Mouse (Mus musculus): ENCODE data around the gene Ip6k2. TPM values are rescaled to one million over a fixed set of nuclear protein-coding genes. Genes with fewer than 3 reads are reported as not detected.

Ip6k2 gene
- polyA plus RNA-seq (2015; fragmentation: Nextera tagmentation; extraction: Ambion mirVana) = 153 and 172 TPM in 2 replicates

DNA sequence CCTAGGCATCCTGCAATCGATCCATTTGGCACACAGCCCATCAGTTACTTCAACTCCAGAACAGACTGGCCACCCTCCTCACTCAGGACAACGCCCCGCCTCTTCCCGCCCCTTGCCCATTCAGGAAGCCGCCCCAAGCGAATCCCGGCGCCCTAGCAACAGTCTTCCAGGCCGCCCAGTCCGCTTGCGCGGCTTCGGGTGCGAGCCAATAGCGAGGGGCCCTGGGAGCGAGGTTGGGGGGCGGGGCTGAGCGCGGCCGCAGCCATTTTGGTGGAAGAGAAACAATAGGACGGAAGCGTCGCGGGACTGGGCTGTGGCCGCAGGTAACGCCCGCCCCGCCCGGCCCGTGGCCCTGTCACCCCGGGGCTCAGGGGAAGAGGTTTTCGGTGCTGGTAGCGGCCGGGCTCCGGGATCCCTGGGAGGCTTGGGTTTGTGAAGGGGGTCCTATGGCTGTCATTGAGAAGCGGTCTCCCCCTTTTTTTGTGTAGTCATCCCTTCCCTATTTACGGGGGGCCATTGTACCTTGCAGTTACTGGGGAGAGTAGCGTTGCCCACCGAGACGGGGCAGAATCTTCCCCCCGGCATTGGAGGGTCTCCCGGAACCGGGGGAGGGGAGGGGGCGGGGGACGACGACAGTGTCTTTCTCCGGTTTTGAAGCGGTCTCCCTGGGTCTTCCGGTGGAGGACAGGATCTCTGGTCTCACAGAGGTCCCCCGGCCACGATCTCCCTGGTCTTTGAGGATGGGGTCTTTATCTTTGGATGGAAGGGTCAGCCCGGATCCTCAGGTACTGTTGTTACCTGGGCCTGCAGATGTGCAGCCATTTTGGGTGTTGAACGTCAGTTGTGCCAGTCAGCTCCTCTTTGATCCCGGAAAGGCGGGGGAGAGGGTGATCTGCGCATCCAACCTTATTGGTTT is at the start of gene Ip6k2:
TSS of gene Ip6k2 (plus strand) at position 249 of the 916 bp plus-strand sequence.
- H3K4me1 ChIP-seq = peaks cover 49% of the 10 kb centered on the region
- 1% methylated on average over 55 of the region's 56 CpGs for WGBS

DNA sequence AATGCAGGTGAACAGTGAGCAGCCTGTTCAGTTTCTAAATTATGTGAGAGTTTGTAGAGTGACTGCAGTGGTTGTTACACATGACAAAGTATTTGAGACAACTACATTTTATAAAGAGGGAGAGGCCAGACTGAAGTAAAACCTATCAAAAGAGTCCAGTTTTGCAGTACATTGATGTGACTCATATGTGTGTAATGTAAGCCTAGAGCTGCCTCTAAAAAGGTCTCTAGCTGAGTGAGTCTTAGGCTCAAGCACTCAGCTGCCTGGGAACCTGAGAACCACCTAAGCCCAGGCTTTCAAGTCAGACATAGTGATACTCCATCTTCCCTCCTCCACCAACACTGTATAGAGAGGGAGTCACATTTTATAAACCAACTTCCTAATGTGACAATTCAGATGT is 49.0 kb upstream of the Ip6k2 start:
- Histone ChIP-seq H3K27ac (no peak overlapping the region), H3K4me3 (no peak overlapping the region), H3K36me3 (ENCODE audit: poor library complexity, severe bottlenecking) (peaks cover 35% of the 10 kb centered on the region), H3K27me3 (no peaks in the 10 kb centered on the region), H3K9me3 (replicated peaks) (no peaks in the 10 kb centered on the region), H3K9ac (no peak overlapping the region), H3K4me2 (no peak overlapping the region), H3K4me1 (no peaks in the 10 kb centered on the region)
- no peak for ATAC-seq

More for the DNA sequence above, at the start of gene Ip6k2:
- H3K36me3 ChIP-seq (ENCODE audit: poor library complexity, severe bottlenecking) = 0 out of 2 replicates have a peak, but pooled peaks cover 5% of the 10 kb centered on the region
- peak within 1 kb of the TSS; percentile 86 for H3K4me2 ChIP-seq
- ATAC-seq = peak; percentile 98
- H3K9ac ChIP-seq = peak within 1 kb of the TSS; percentile 97
- H3K27ac ChIP-seq = peak within 1 kb of the TSS; percentile 96
- H3K4me3 ChIP-seq = peak within 1 kb of the TSS; percentile 91
- H3K9me3 ChIP-seq (replicated peaks) = no peaks in the 10 kb centered on the region
- no peaks in the 10 kb centered on the region for H3K27me3 ChIP-seq

DNA sequence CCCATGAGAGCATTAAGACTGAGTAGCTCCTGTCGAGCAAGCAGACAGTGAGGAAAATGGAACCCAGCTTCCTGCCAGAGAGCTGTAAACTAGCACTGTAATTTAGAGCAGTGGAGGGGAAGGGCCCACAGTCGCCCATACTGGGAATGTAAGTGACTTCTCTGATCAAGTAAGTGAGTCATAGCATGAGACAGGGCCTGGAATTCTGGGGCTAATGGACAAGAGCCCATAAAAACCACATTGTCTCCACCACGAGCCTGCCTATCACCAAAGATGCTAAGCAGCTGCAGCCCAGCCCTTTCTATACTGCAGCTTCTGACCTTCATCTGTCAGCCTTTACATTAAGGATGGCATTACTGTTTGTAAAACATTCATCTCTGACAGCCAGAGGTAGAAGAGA is 44.4 kb upstream of the Ip6k2 start:
- 66% methylated on average over 3 of the region's 3 CpGs for WGBS
- Histone ChIP-seq H3K27ac (no peak overlapping the region), H3K4me1 (no peaks in the 10 kb centered on the region), H3K27me3 (no peaks in the 10 kb centered on the region), H3K4me3 (no peak overlapping the region), H3K9me3 (replicated peaks) (no peaks in the 10 kb centered on the region), H3K9ac (no peak overlapping the region), H3K4me2 (no peak overlapping the region), H3K36me3 (ENCODE audit: poor library complexity, severe bottlenecking) (peaks cover 51% of the 10 kb centered on the region)
- no peak for ATAC-seq

DNA sequence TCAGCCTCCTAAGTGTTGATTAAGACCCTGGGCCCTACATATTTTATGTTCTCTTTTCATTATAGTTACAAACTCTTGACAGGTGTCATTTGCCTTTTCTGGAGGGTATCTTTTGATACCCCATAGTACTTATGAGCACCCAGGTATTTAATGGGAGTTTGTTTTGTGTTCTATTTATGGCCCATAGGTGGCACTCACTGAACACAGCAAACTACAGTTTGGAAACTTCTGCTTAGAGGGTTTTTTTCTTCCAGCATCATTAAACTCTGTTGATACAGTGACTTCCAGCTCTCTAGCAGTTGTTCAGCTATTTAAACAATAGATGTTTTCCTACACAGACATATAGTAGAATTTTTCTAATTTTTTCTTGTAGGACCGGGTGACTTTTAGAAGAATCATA is 43.5 kb upstream of the Ip6k2 start:
- 95% methylated on average over 1 of the region's 1 CpGs for WGBS

DNA sequence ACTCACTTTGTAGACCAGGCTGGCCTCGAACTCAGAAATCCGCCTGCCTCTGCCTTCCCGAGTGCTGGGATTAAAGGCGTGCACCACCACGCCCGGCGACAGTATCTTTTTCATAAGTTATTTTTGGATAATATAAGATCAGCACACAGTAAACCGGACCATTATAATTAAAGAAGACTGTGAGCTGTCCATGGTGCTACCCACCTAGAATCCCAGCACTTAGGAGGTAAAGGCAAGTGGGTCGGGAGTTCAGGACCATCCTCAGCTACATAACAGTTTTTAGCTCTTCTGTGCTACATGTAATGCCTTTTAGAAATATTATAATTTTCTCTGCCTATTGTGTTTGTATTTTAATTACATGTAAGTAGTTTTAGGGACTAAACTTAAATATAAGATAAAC is 41.5 kb upstream of the Ip6k2 start:
- Histone ChIP-seq H3K4me1 (no peaks in the 10 kb centered on the region), H3K4me3 (no peak overlapping the region), H3K9ac (no peak overlapping the region), H3K9me3 (replicated peaks) (no peaks in the 10 kb centered on the region), H3K27me3 (no peaks in the 10 kb centered on the region), H3K4me2 (no peak overlapping the region), H3K27ac (no peak overlapping the region), H3K36me3 (ENCODE audit: poor library complexity, severe bottlenecking) (peaks cover 59% of the 10 kb centered on the region)
- 91% methylated on average over 9 of the region's 9 CpGs for WGBS
- ATAC-seq = no peak

More for the DNA sequence above, 43.5 kb upstream of the Ip6k2 start:
- Histone ChIP-seq H3K9me3 (replicated peaks) (no peaks in the 10 kb centered on the region), H3K4me1 (no peaks in the 10 kb centered on the region), H3K9ac (no peak overlapping the region), H3K27me3 (no peaks in the 10 kb centered on the region), H3K4me3 (no peak overlapping the region), H3K27ac (no peak overlapping the region), H3K36me3 (ENCODE audit: poor library complexity, severe bottlenecking) (peaks cover 49% of the 10 kb centered on the region), H3K4me2 (no peak overlapping the region)
- ATAC-seq = no peak

DNA sequence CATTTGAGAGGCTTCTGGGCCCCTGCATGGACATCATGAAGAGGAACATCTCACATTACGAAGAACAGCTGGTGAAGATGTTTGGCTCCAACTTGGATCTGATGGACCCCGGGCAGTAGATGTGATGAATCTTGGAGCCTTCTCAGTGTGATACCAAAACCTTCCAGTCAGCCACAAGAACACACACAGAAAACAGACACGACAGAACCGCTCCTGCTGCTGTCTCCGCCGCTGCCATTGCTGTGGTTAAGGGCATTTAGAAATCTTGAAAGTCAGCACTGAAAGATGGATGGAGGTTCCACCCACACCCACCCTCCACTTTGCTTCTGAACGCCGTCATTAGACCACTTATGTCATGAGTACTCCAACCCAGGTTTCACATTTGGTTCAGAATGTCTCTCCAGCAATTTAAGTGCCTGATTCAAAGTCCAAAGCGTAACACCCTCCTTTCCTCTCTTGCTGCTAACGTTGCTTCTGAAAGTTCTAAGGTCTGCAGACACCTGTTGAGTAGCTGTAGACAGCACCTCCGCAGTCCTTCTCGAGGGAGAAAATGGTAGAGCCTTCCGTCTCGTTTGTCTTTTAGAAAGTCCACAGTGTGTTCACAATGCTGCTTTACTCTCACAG is 36.6 kb upstream of the Ip6k2 start:
- 91% methylated on average over 14 of the region's 14 CpGs for WGBS
- Histone ChIP-seq H3K27me3 (no peaks in the 10 kb centered on the region), H3K4me2 (no peak overlapping the region), H3K4me1 (no peaks in the 10 kb centered on the region), H3K36me3 (ENCODE audit: poor library complexity, severe bottlenecking) (peaks cover 64% of the 10 kb centered on the region), H3K9ac (no peak overlapping the region), H3K4me3 (no peak overlapping the region), H3K9me3 (replicated peaks) (no peaks in the 10 kb centered on the region), H3K27ac (no peak overlapping the region)
- no peak for ATAC-seq

DNA sequence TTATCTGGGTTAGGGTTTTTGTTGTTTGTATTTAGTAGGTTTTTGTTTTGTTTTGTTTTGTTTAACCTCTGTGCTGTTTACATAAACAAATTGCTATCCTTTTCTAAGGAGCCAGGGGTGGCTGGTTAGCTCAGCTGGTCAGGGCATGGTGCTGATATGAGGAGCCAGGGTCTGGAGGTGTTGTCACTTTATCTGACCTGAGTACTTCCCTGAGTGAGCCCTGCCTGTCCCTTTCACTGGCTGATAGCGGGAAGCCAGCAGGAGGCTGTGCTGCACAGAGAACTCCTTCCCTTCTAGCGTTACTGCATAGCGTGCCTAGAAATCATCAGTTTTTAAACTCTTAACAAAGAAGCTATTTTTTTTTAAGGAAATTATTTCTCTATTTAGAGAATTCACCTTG is 35.9 kb upstream of the Ip6k2 start:
- Histone ChIP-seq H3K9ac (no peak overlapping the region), H3K4me3 (no peak overlapping the region), H3K4me2 (no peak overlapping the region), H3K27me3 (no peaks in the 10 kb centered on the region), H3K4me1 (no peaks in the 10 kb centered on the region), H3K27ac (no peak overlapping the region), H3K36me3 (ENCODE audit: poor library complexity, severe bottlenecking) (peaks cover 57% of the 10 kb centered on the region), H3K9me3 (replicated peaks) (no peaks in the 10 kb centered on the region)
- WGBS = 76% methylated on average over 3 of the region's 3 CpGs
- ATAC-seq = no peak

DNA sequence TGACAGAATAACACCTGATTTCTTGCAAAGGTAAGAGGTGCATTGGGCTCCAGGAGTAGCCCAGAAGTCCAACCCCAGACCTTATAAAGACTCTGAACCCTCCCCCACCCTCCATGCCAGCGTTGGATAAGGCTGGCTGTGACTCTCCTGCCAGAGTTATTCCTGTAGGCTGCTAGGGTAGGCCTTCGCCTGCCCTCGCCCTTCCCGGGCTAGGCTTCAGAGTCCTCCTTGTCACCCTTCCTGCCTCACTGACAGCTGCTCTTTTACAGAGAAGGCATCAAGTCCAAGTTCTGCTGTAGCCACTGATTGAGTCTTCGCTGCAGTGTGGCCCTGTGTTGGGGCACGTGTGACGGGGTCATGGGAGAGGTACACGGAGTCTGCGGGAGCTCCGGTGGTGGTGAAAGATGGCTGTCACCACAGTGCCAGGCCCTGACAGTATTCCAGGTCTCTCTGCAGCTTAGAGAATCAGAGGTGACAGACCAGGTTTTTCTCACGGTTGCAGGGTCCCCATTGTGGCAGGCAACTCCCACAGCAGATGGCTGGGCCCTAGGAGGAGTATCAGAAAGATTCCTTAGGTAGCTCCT is 34.9 kb upstream of the Ip6k2 start:
- ATAC-seq = no peak
- Histone ChIP-seq H3K4me1 (no peaks in the 10 kb centered on the region), H3K27ac (peak overlapping the region; percentile 8; the same call in 1 of the 2 replicates), H3K27me3 (no peaks in the 10 kb centered on the region), H3K36me3 (ENCODE audit: poor library complexity, severe bottlenecking) (peaks cover 48% of the 10 kb centered on the region), H3K9me3 (replicated peaks) (no peaks in the 10 kb centered on the region), H3K4me3 (no peak overlapping the region), H3K9ac (no peak overlapping the region), H3K4me2 (no peak overlapping the region)
- 78% methylated on average over 11 of the region's 11 CpGs for WGBS

DNA sequence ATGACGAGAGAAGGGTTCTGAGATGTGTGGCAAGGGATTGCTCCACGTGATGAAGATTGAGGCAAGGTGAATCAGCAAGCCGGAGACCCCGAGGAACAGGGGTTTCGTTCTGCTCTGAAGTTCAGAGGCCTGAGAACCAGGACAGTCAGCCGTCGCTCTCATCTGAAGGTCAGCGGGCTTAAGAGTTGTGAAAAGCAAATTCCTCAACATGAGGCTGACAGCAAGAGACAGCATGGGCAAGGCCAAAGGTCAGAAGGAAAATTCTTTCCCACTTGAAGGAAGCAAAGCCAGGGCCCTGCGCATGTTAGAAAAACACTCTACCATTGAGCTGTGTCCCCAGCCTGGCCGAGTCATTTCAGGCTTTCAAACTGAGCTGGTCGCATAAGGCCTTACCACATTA is 33.0 kb upstream of the Ip6k2 start:
- Histone ChIP-seq H3K27me3 (no peaks in the 10 kb centered on the region), H3K36me3 (ENCODE audit: poor library complexity, severe bottlenecking) (peaks cover 31% of the 10 kb centered on the region), H3K9ac (no peak overlapping the region), H3K4me2 (no peak overlapping the region), H3K4me1 (no peaks in the 10 kb centered on the region), H3K9me3 (replicated peaks) (no peaks in the 10 kb centered on the region), H3K4me3 (no peak overlapping the region), H3K27ac (no peak overlapping the region)
- ATAC-seq = no peak
- whole genome bisulfite sequencing = 91% methylated on average over 11 of the region's 11 CpGs

DNA sequence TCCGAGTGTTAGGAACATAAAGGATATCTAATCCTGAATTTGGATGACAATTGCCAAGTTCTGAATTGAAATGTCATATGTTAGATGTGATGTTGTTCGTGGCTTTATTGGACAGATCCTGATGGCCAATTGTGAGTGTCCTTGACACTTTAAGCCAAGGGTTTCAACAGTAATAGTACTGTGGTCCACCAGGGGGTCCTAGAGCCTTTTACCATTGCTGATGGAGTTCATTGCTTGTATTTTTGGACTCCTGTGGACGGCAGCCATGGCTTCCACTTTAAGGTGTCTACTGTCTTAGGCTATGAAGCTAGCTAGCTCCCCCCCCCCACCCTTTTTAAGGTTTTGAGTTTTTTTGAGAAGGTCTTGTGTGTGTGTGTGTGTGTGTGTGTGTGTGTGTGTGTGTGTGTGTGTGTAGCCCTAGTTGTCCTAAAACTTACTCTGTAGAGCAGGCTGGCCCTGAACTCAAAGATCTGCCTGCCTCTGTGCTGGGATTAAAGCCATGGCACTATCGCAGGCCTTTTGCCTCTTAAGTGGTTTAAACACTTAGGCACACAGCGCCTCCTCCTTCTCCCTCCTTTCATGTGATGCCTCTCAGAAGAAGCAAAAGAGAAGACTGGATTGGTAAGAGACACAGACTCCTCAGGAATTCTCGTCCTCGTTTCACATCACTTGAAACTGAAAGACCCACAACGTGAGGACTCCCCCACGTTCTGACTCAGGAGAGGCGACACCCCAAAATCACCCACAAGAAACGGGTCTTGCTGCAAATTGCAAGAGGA is 31.3 kb upstream of the Ip6k2 start:
- Histone ChIP-seq H3K9me3 (replicated peaks) (no peaks in the 10 kb centered on the region), H3K36me3 (ENCODE audit: poor library complexity, severe bottlenecking) (peaks cover 14% of the 10 kb centered on the region), H3K4me3 (no peak overlapping the region), H3K4me2 (no peak overlapping the region), H3K27ac (no peak overlapping the region), H3K4me1 (no peaks in the 10 kb centered on the region), H3K27me3 (no peaks in the 10 kb centered on the region), H3K9ac (no peak overlapping the region)
- WGBS = 84% methylated on average over 11 of the region's 11 CpGs
- ATAC-seq = no peak

DNA sequence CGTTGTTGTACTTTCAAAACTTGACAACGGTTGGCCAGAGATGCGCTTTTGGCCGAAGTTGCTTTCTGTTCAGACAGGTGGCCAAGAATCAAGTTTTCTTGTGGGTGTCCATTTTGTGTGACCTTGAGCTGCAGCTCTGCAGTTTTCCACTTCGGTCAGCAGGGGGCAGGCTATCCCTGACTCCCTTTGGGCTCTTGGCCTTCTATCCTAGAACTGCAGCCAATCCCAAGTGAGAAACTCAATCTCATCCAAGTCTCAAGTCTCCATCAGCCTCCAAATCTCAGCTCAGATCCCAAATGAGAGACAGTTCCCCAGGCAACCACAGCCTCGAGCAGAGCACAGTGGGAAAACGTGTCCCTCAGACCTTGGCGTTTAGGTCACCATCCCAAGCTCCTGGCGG is 30.3 kb upstream of the Ip6k2 start:
- ATAC-seq = no peak
- WGBS = 69% methylated on average over 9 of the region's 9 CpGs

DNA sequence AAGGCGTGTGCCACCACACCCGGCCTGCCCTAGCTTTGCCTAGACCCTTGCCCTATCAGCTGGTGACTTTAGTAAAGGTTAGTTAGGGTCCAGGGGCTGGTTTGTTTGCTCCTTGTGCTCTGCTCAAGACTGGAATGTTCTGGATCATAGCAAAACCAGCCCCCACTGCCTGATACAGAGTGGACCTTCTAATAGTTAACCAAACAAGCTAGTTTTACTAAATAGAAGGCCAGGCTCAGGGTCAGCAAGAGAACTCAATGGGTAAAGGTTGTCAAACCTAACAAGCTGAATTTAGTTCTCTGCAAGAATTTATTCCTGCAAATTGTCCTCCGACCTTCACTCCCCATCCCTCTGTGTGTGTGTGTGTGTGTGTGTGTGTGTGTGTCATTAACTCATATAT is 29.6 kb upstream of the Ip6k2 start:
- no peaks in the 10 kb centered on the region for H3K4me1 ChIP-seq
- no peak overlapping the region for H3K27ac ChIP-seq
- H3K9me3 ChIP-seq (replicated peaks) = no peaks in the 10 kb centered on the region
- no peaks in the 10 kb centered on the region for H3K27me3 ChIP-seq
- H3K4me3 ChIP-seq = no peak overlapping the region
- H3K36me3 ChIP-seq (ENCODE audit: poor library complexity, severe bottlenecking) = peaks cover 5% of the 10 kb centered on the region
- WGBS = 91% methylated on average over 3 of the region's 3 CpGs
- H3K4me2 ChIP-seq = no peak overlapping the region
- no peak overlapping the region for H3K9ac ChIP-seq
- no peak for ATAC-seq

More for the DNA sequence above, 30.3 kb upstream of the Ip6k2 start:
- Histone ChIP-seq H3K27me3 (no peaks in the 10 kb centered on the region), H3K4me1 (no peaks in the 10 kb centered on the region), H3K27ac (no peak overlapping the region), H3K9ac (no peak overlapping the region), H3K9me3 (replicated peaks) (no peaks in the 10 kb centered on the region), H3K36me3 (ENCODE audit: poor library complexity, severe bottlenecking) (peaks cover 10% of the 10 kb centered on the region), H3K4me3 (no peak overlapping the region), H3K4me2 (no peak overlapping the region)
